Mouse (Mus musculus) brain, adult 2 months (tissue): ENCODE results near the gene Spaca6.
"Not testable (repeated sequence)": the region's sequence is repeated elsewhere in the genome, so short reads cannot be mapped to it uniquely, and the experiment has no call there.

Experiments used
- DNase-seq: peaks from one replicate; pipeline ENCODE4 v3.0.0; 2011; ENCODE audit warnings: low read depth, low spot score

The Spaca6 gene

GRCm38 (mm10) chr17:17844606-17845005, 17.6 kb downstream of the Spaca6 start:
- DNase-seq: not testable (repeated sequence)

- peak; percentile 65 for DNase-seq
These were observed 18.4 kb downstream of the Spaca6 start for GRCm38 (mm10) chr17:17845187-17846027.

- DNase-seq: no peak
These were observed 22.0 kb downstream of the Spaca6 start for GRCm38 (mm10) chr17:17848988-17849387.

DNA sequence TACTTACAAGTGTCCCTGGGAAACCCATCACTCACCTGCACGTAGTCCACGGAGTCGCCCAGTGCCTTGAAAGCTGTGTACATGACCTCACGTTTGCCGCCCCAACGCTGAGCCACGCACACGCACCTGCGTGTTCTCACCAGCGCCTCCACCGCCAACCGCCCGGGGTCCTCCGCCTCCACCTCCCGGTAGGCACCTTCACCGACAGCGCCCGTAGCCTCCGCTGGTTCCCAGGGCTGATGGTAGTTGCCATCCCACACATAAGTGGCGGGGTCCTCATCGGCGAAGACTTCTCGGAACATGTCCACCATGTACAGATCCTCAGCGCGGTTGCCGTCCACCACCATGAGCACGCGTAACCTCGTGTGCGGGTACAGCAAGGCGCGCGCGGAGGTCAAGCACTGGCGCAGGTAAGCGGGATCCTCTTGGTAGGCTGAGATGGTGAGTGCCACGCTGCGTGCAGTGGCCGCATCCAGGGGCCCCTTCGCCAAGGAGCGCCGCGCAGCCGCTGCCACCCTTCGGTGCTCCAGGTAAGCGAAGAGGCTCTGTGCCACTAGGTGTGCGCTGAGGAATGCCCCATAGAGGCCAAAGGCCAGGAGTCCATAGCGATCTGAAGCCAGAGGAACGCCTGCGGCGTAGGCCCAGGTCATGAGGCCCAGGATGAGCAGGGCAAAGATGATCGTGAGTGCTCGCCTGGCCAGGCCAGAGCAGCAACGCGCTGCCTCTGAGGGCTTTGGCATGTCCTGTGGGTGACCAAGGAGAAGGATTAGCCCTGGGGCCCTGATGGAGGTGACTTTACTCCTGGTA, 23.2 kb downstream of the Spaca6 start:
- peak; percentile 59 for DNase-seq

DNA sequence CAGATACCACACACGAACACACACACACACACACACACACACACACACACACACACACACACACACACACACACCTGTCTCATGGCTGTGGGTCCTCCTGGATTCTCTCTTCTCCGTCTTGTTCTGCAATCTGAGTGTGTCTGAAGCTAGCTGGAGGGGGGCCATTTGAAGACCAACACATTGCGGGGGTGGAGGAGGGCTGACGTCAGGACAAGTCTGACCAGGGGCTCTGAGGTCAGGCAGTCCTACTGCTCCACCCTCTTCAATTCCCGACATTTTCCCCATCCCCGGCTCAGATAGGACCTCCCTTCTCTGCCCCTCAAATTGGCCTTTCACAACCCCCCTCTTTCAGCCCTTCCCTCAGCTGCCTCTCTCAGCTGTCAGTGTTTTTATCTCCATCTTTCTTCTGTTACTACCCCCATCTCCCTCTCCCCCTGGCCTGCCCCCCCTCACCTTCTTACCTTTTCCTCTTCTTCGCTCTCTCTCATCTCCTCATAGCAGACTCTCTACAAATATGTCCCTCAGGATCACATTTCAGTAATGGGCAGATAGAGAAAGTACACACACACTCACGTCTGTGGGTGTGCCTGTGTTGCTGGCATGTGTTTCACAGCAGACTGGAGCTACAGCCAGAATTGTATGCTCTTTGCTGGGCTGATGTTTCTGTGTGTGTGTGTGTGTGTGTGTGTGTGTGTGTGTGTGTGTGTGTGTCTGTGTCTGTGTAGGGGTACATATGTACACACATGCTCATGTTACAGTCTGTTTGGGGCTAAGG, 28.3 kb downstream of the Spaca6 start, which contains the start of gene Has1:
Has1 (minus strand) TSS at position 142 of the 775 bp plus-strand sequence.
- no peak for DNase-seq

DNA sequence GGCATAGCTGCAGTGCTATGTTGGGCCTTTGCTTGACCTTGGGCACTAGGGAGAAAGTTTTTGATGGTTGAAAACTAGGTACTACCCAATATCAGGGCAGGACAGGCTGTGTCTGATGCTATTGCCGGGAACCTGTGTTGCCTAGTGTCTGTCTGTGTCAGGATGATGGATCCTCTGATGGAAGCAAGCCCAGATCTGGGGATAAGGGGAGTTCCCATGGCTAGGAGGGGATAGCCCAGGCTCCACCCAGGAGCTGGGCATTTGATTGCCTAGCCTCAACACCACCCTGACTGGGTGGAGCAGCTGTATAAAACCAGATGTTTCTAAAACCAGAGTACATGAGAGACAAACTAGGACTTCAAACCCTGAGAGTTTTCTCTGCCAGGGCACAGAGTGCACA, 29.7 kb downstream of the Spaca6 start:
- no peak for DNase-seq

GRCm38 (mm10) chr17:17857446-17857845, 30.5 kb downstream of the Spaca6 start:
- no peak for DNase-seq

DNA sequence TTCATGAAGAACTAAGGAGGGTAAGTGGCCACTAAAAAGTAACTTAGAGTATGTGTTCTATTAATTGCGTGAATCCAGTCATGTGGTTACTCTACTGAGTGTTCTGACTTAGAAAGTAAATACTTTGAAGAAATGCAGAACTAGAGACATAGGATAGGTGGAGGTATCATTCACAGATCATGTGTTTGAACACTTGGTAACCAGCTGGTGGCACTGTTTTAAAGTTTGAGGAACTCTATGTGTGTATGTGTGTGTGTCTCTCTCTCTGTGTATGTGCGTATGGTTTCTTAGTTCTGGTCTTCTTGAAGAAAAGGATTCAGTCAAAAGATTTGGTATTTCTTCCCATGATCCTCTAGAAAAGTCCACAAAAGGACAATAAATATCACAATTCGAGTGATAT, 33.2 kb downstream of the Spaca6 start:
- no peak for DNase-seq

- DNase-seq: no peak
These were observed 35.4 kb downstream of the Spaca6 start for GRCm38 (mm10) chr17:17862360-17862759.

- no peak for DNase-seq
These were observed 38.2 kb downstream of the Spaca6 start for GRCm38 (mm10) chr17:17865168-17865567.

- peak; percentile 48 for DNase-seq
These were observed 40.0 kb downstream of the Spaca6 start for GRCm38 (mm10) chr17:17866801-17867469.

DNA sequence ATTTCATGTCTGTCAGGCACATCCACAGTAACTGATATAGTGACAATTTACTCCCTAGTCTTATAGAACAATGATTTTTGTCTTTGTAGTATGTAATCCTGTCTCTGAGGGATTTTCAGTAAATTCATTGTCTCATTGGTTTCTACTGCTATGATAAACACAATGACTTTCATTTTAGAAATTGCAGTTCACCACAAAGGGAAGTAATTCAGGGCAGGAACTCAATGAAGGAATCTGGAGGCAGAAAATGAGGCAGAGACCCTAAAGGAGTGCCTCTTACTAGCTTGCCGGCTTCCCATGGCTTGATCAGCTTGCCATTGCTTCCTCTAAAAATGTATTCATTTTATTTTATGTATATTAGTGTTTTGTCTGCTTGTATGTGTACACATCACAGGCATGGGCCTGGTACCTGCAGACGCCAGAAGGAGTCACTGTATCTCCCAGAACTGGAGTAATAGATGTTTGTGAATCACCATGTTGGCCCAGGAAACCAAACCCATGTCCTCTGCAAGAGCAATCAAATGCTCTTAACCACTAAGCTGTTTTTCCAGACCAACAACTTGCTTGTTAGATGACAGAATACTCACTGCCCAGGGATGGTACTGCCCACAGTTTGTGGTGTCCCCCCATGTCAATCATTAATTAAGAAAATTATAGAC, 44.1 kb downstream of the Spaca6 start:
- no peak for DNase-seq

GRCm38 (mm10) chr17:17871697-17872096, 44.7 kb downstream of the Spaca6 start:
- DNase-seq: no peak

- no peak for DNase-seq
These were observed 52.4 kb downstream of the Spaca6 start for GRCm38 (mm10) chr17:17879347-17879746.

DNA sequence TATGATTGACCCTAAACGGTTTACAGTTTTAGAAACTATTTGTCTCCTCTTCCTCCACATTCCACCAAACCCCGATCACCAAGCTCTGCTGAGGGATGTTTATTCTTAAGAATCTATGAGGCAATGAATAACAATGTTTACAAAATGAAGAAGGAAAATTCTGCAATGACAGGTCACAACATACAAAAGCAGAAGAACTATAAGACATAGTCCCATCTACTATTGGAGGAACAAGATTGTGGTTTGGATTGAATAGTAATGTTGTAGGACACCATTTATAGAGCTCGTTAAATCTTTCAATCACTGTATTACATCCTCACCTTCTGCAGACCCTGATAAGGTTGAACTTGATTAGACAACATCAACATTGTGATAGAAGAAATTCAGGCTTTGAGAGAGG, 55.7 kb downstream of the Spaca6 start:
- no peak for DNase-seq

DNA sequence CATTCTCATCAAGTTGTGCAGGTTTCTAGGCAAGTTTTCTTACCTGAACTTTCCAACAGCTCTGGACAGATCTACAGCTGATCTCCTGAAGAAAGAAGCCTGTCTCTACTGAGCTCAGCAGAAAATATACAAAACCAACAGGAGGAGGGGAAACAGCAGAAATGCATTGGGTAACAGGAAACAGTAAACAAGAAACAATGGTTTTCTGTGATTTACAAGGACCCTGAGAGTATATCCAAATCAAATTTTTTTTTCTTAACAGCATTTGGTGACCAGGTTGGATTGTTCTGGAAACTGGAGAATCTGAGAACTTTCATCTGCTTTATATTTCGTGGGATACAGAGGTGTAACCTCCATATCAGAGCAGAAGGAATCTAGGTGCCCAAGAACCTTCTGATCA, 56.9 kb downstream of the Spaca6 start, which contains the start of gene Fpr1:
Fpr1 (minus strand) TSS at position 101 of the 400 bp plus-strand sequence.
- no peak for DNase-seq

DNA sequence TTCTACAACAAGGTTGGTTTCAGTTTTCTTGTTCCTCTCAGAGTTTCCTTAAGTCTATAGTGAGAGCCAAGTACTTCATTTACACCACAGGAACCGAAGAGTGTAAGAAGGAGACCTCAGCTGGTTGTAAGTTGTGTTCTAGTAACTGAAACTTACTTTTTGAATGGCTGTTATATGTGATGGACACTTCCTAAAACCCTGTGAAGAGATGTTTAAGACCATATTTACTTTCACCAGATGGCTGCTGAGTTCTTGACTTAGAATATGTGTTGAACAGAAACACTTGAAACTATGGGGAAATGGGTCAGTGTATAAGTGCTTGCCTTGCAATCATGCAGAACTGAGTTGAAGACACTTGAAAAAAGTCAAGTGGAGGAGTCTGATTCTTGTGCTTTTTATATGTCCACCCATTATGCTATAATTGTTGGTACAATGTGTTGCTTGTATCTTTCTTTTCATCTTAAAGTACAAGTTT, 60.9 kb downstream of the Spaca6 start, which contains the start of the genes Fpr2 and Fpr3:
Fpr2 (plus strand) TSS at position 51 of the 475 bp plus-strand sequence.
Fpr3 (plus strand) TSS at position 79 of the 475 bp plus-strand sequence.
- peak; percentile 3 for DNase-seq

DNA sequence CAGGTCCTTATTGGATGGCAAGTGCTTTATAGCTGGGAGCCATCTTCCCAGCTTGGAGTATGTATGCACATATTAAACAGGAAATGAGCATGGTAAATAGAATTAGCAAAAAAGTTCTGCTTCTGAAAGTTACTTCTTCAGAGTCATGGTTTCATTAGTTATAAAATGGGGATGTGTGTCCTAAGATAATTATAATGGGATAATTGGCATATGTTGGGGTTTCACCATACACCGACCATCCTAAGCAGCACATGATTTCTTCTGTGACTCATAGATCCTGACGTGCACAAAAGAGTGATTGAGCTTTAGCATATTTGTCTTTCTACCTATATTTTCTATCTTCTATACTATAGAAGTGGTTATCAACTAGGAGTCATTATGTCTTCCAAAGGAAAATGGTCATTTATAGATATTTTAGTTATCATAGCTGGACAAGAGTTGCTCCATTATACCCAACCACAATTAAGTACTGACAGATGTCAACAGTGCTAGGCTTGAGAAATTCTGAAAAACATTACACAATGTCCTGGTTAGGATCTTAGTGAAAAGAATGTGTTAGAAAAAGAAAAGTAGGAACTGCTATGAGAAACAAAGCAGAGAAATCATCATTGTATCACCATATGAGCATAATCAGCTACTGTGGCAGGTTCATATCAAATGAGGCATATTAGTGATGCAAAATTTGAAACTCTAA, 62.9 kb downstream of the Spaca6 start:
- no peak for DNase-seq
